Mouse (Mus musculus) cortical plate, adult 2 months (tissue): ENCODE measurements at regions not wholly inside any gene's neighbourhood (a gene's known extent, or its start where the extent isn't known, plus 50 kb on each side); places are given as distances from the start of the nearest gene placed in this dataset.

Experiments
- CTCF ChIP-seq: fragments of 200-500 bp; IDR thresholded peaks from 2 replicates; pipeline ENCODE4 v1.5.1; 2011; ENCODE audit warnings: mild to moderate bottlenecking, control low read depth, low read length; ENCODE audit not compliant: insufficient read depth; ENCODE audit errors: extremely low read depth
- POLR2A ChIP-seq: fragments of 200-500 bp; IDR thresholded peaks from 2 replicates; pipeline ENCODE4 v1.6.1; 2011; ENCODE audit warnings: mild to moderate bottlenecking, low read length, control low read depth; ENCODE audit not compliant: insufficient read depth; ENCODE audit errors: extremely low read depth

DNA sequence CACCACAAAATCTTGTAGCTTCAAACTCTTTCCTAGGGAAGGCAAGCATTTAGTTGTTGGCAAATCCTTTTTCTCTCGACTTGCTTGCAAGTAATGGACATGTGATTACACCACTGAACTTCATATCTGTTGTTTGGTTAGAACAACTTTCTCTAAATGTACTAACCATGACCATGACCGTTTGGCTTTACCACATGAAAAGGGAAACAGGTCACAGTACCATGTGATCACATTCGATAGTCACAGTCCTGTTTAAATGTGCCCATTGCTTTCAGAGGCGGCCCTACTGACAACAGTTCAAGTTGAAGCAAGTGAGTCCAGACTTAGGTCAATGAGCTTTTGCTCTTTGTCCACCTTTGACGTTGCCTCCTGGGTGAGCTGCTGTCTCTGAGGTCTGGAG, 211.1 kb downstream of the Foxo1 start:
- TF ChIP-seq POLR2A (no peak), CTCF (no peak)
